Mouse (Mus musculus): Measurements from ENCODE around the gene Bean1.

Bean1 gene

GRCm38 (mm10) chr8:104147947-104148346 is 22.3 kb upstream of the Bean1 start:
- in situ Hi-C loops (cut with MboI; ENCODE audit: low pct_unique_long_range_greater_than_20kb in 1 of 2, low sequenced_read_pairs in 2 of 2, unreplicated experiment in 1 of 2): no loop called here

DNA sequence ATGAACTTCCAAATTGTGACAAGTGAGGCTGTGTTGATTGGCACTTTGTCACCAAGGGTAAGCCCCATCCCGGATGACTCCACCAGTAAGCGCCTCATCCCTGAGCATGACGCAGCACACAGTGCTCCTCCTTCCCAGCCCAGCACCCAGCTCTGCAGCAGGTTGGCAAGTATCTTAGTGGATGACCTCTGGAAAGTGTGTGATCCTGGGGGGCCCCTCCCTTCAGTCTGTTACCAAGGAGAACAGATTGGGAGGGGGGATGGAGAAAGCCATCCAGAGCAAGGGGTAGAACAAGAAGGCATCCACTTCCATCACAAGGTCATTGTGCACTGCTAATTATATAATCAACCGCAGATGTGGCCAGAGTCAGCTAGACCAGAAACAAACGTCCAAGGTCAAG is 9.5 kb upstream of the Bean1 start:
- in situ Hi-C loops (cut with MboI; ENCODE audit: low pct_unique_long_range_greater_than_20kb in 1 of 2, low sequenced_read_pairs in 2 of 2, unreplicated experiment in 1 of 2): no loop called here

GRCm38 (mm10) chr8:104169461-104169860 is 781 bp upstream of the Bean1 start:
- in situ Hi-C loops (cut with MboI; ENCODE audit: low pct_unique_long_range_greater_than_20kb in 1 of 2, low sequenced_read_pairs in 2 of 2, unreplicated experiment in 1 of 2): no loop called here

GRCm38 (mm10) chr8:104171050-104171620 is 893 bp downstream of the Bean1 start:
- in situ Hi-C loops (cut with MboI; ENCODE audit: low pct_unique_long_range_greater_than_20kb in 1 of 2, low sequenced_read_pairs in 2 of 2, unreplicated experiment in 1 of 2): no loop called here

GRCm38 (mm10) chr8:104172420-104172819 is 2.2 kb downstream of the Bean1 start:
- in situ Hi-C loops (cut with MboI; ENCODE audit: low pct_unique_long_range_greater_than_20kb in 1 of 2, low sequenced_read_pairs in 2 of 2, unreplicated experiment in 1 of 2): no loop called here

- in situ Hi-C loops (cut with MboI; ENCODE audit: low pct_unique_long_range_greater_than_20kb in 1 of 2, low sequenced_read_pairs in 2 of 2, unreplicated experiment in 1 of 2): no loop called here
These were observed 5.7 kb downstream of the Bean1 start for GRCm38 (mm10) chr8:104175848-104176527.

DNA sequence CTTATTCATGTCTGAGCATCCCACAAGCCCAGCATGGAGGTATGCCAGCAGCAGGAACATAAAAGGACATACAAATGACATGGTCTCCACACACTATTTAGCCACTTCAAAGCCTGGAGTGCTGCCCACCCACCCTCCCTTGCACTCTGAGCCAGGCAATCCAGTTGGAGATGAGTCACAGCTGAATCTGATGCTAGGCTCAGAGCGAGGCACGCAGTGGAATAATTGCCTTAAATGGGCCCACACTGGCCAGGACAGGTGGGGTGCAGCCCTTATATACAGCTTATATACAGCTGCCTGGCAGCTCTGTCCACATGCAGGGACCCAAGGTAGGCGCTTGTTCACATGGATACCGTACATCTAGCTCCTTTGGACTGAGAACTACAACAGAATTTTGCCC is 6.8 kb downstream of the Bean1 start:
- in situ Hi-C loops (cut with MboI; ENCODE audit: low pct_unique_long_range_greater_than_20kb in 1 of 2, low sequenced_read_pairs in 2 of 2, unreplicated experiment in 1 of 2): no loop called here

GRCm38 (mm10) chr8:104184905-104185304 is 14.7 kb downstream of the Bean1 start:
- in situ Hi-C loops (cut with MboI; ENCODE audit: low pct_unique_long_range_greater_than_20kb in 1 of 2, low sequenced_read_pairs in 2 of 2, unreplicated experiment in 1 of 2): no loop called here

DNA sequence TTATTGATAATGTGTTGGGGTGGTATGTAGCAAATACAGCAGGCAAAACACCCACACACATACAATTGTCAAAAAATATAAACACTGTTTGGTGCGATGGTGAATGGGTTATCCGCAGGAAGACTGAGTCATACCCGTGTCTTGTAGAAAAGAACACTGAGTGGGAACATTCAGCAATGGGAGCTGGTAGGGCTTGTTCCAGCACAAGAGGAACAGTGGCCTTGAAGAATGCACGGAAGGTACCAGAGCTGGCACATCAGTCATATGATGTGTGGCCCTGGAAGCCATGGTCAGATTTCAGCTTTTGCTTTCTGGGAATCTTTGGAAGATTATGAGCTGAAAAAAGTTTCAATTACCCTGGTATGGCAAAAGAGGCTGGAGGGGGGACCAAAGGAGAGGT is 16.6 kb downstream of the Bean1 start:
- in situ Hi-C loops (cut with MboI; ENCODE audit: low pct_unique_long_range_greater_than_20kb in 1 of 2, low sequenced_read_pairs in 2 of 2, unreplicated experiment in 1 of 2): no loop called here

GRCm38 (mm10) chr8:104187622-104188021 is 17.4 kb downstream of the Bean1 start:
- in situ Hi-C loops (cut with MboI; ENCODE audit: low pct_unique_long_range_greater_than_20kb in 1 of 2, low sequenced_read_pairs in 2 of 2, unreplicated experiment in 1 of 2): no loop called here

DNA sequence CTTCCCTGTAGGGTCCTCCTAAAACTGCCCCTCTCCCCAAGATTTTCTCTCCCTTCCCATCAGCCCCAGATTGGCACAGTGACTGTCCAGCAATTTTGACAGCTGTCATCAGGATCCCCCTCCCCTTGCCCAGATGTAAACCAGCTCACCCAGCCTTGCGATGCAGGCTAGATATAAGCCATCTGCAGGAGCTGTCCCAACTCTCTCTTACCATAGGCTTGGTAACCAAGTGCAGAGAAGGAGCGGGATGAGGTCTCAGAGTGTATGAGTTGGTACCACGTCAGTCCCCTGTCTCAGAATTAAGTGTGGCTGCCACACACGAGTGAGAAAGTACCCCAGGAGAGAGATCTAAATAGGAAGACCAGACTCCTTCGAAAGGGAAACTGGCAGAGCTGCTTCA is 18.2 kb downstream of the Bean1 start:
- in situ Hi-C loops (cut with MboI; ENCODE audit: low pct_unique_long_range_greater_than_20kb in 1 of 2, low sequenced_read_pairs in 2 of 2, unreplicated experiment in 1 of 2): no loop called here

GRCm38 (mm10) chr8:104190777-104191468 is 20.7 kb downstream of the Bean1 start:
- in situ Hi-C loops (cut with MboI; ENCODE audit: low pct_unique_long_range_greater_than_20kb in 1 of 2, low sequenced_read_pairs in 2 of 2, unreplicated experiment in 1 of 2): no loop called here

- in situ Hi-C loops (cut with MboI; ENCODE audit: low pct_unique_long_range_greater_than_20kb in 1 of 2, low sequenced_read_pairs in 2 of 2, unreplicated experiment in 1 of 2): no loop called here
These were observed 21.3 kb downstream of the Bean1 start for GRCm38 (mm10) chr8:104191496-104191895.

DNA sequence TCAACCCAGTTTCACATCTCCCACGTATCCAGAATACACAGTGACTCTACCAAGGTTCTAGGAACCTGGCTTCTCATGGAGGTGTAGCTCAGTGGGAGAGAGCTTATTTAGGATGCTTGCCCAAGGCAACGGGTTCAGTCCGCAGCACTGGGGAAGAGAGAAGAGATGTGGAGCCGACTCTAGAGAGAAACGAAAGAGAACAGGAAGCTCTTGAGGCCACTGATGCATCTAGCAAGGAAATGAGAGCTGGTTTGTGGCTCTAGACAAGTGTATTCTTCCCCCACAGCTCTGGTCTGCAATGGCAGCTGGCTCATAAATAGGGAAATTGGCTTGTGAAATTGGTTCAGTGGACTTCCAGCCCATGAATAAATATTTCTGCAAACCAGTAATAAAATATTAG is 29.6 kb downstream of the Bean1 start:
- in situ Hi-C loops (cut with MboI; ENCODE audit: low pct_unique_long_range_greater_than_20kb in 1 of 2, low sequenced_read_pairs in 2 of 2, unreplicated experiment in 1 of 2): no loop called here

DNA sequence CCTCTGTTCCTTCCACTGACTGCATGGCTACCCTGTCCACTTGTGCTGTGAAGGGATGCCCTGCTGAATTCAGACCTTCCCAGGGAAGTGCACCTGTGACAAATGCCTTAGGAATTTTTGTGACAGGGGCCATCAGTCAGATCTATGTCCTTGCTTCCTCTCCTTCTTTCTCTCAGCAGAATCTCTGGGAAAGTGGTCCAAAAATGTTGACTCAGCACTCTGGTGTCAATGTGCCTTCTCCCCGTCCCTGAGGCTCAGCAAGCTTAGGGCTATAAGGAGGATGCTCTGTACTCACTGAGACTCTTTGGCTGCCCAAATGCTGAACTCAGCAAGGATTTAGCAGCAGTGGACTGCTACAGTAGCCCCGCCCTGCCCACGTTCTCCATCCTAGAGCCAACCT is 31.4 kb downstream of the Bean1 start:
- in situ Hi-C loops (cut with MboI; ENCODE audit: low pct_unique_long_range_greater_than_20kb in 1 of 2, low sequenced_read_pairs in 2 of 2, unreplicated experiment in 1 of 2): no loop called here

GRCm38 (mm10) chr8:104202320-104202719 is 32.1 kb downstream of the Bean1 start:
- in situ Hi-C loops (cut with MboI; ENCODE audit: low pct_unique_long_range_greater_than_20kb in 1 of 2, low sequenced_read_pairs in 2 of 2, unreplicated experiment in 1 of 2): no loop called here

GRCm38 (mm10) chr8:104205292-104205691 is 35.0 kb downstream of the Bean1 start:
- in situ Hi-C loops (cut with MboI; ENCODE audit: low pct_unique_long_range_greater_than_20kb in 1 of 2, low sequenced_read_pairs in 2 of 2, unreplicated experiment in 1 of 2): no loop called here

DNA sequence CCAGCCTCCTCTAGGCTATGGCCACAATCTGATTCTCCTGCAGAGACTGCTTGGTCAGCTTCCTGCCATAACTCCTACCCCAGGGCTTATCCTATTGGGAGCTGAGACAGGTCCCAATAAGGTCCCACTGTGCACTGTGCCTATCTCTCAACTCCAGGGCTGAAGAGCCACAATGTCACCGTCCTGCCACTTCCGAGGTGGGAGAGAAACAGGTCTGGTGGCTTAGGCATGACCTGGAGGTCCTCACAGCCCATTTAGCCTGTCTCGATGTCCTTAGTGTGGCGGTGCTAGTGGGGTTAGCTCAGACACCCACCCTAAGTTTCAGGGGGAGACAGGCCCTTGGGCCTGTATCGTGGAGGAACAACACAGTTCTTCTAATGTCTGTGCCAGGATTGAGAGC is 47.4 kb downstream of the Bean1 start:
- in situ Hi-C loops (cut with MboI; ENCODE audit: low pct_unique_long_range_greater_than_20kb in 1 of 2, low sequenced_read_pairs in 2 of 2, unreplicated experiment in 1 of 2): no loop called here

GRCm38 (mm10) chr8:104219079-104219478 is 48.8 kb downstream of the Bean1 start:
- in situ Hi-C loops (cut with MboI; ENCODE audit: low pct_unique_long_range_greater_than_20kb in 1 of 2, low sequenced_read_pairs in 2 of 2, unreplicated experiment in 1 of 2): no loop called here

- in situ Hi-C loops (cut with MboI; ENCODE audit: low pct_unique_long_range_greater_than_20kb in 1 of 2, low sequenced_read_pairs in 2 of 2, unreplicated experiment in 1 of 2): no loop called here
These were observed 49.6 kb downstream of the Bean1 start for GRCm38 (mm10) chr8:104219806-104220205.

Data from mouse embryonic stem cell (cell line).